Mouse (Mus musculus) olfactory bulb, adult 2 months (tissue): ENCODE results near the gene Zfp523.

ENCODE experiments used
- CTCF ChIP-seq: fragments of 200-500 bp; IDR thresholded peaks from 2 replicates; pipeline ENCODE4 v1.5.1; 2012; ENCODE audit warnings: low read depth, mild to moderate bottlenecking, low read length, moderate library complexity; ENCODE audit not compliant: insufficient read depth
- POLR2A ChIP-seq: fragments of 200-500 bp; IDR thresholded peaks from 2 replicates; pipeline ENCODE4 v1.6.1; 2012; ENCODE audit warnings: mild to moderate bottlenecking, low read depth, low read length, moderate library complexity; ENCODE audit not compliant: insufficient read depth

DNA sequence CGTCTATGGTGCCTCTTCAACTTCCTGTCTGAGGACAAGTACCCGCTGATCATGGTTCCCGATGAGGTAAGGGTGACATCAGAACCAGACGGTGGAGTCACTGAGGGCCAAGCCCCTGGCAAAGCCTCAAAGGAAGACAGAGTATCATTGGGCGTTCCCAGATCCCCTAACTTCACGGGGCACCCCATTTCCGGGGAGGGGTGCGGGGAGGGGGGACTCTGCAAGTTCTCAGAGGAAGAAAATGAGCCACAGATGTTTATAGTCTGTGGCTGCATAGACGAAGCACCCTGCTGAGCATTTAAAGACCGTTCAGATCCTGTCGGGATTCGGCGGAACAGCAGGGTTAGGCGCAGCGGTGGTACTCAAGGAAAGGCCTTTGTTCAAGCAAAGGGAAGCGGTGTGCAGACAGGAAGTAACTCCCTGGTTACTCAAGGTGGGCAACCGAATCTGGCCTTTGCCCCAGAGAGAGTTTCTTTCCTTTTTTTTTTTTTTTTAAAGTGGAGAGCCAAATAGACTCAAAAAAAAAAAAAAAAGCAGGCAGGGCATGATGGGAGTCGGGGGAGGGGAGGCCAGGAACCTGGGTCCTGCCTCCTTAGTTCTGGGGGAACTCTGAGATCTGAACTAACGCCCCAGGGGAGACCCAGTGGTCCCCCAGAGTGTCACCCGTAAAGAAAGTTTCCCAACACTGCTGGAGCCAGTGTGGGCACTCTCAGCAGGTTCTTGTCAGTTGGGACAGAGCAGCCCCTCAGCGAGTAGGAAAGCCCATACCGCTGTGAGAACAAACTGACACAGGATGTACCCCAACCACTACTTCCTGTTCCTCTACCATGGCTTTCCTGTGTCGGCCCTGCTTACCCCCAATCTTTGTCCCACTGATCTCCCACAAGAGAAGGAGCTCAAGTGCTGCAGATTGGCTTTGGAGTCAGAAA is 41.1 kb downstream of the Zfp523 start:
- TF ChIP-seq POLR2A: no peak
- no peak for TF ChIP-seq CTCF
